Mouse (Mus musculus) liver, adult 2 months (tissue): ENCODE measurements around the gene Pde4d. TPM values are rescaled to one million over a fixed set of nuclear protein-coding genes. Genes with fewer than 3 reads are reported as not detected.

Experiments
- DNase-seq: peaks from one replicate; pipeline ENCODE4 v3.0.0-alpha.2; 2011; ENCODE audit warnings: low read depth, low spot score; ENCODE audit errors: extremely low read depth
- H3K27ac ChIP-seq: fragments of 200-500 bp; replicated peaks from 2 replicates; pipeline ENCODE4 v1.5.1; 2012; ENCODE audit warnings: low read depth, mild to moderate bottlenecking, control low read depth, inconsistent platforms, low read length; ENCODE audit not compliant: insufficient read depth
- H3K27me3 ChIP-seq: fragments of 200-500 bp; 2 replicates; pipeline ENCODE4 v1.6.1; 2012; ENCODE audit warnings: mild to moderate bottlenecking, moderate library complexity, low read length, inconsistent platforms; ENCODE audit not compliant: control insufficient read depth, insufficient read depth
- H3K36me3 ChIP-seq: fragments of 200-500 bp; 2 replicates; pipeline ENCODE4 v1.6.1; 2012; ENCODE audit warnings: low read length, inconsistent platforms; ENCODE audit not compliant: control insufficient read depth, insufficient read depth
- H3K4me1 ChIP-seq: fragments of 200-500 bp; 2 replicates; pipeline ENCODE4 v1.6.1; 2011; ENCODE audit warnings: low read length; ENCODE audit not compliant: control insufficient read depth, insufficient read depth
- H3K4me3 ChIP-seq: fragments of 200-500 bp; 2 replicates; pipeline ENCODE4 v1.5.1; 2011; ENCODE audit warnings: low read depth, mild to moderate bottlenecking, control low read depth, low read length, moderate library complexity; ENCODE audit not compliant: insufficient read depth
- H3K79me2 ChIP-seq: fragments of 200-500 bp; 2 replicates; pipeline ENCODE4 v1.6.1; 2012; ENCODE audit warnings: inconsistent platforms, mild to moderate bottlenecking, low read length, moderate library complexity; ENCODE audit not compliant: control insufficient read depth, insufficient read depth
- H3K9ac ChIP-seq: fragments of 200-500 bp; 2 replicates; pipeline ENCODE4 v1.6.1; 2012; ENCODE audit warnings: low read depth, mild to moderate bottlenecking, control low read depth, inconsistent platforms, low read length
- CTCF ChIP-seq: fragments of 200-500 bp; IDR thresholded peaks from 2 replicates; pipeline ENCODE4 v1.5.1; 2011; ENCODE audit warnings: low read depth, low read length, control low read depth
- POLR2A ChIP-seq: fragments of 200-500 bp; IDR thresholded peaks from 2 replicates; pipeline ENCODE4 v1.6.1; 2011; ENCODE audit warnings: low read length, control low read depth; ENCODE audit not compliant: insufficient read depth; ENCODE audit errors: extremely low read depth
- WGBS: fragments of 180-500 bp; shearing (Covaris S2); methylation state at CpG from one replicate; pipeline ENCODE4 v1.1.7; 2018; 5-methylcytosine and 5-hydroxymethylcytosine counted together
- polyA plus RNA-seq: library from polyadenylated mRNA; depleted of rRNA; stranded (reverse); fragments of >200 nt; gene quantifications from 2 replicates; pipeline ENCODE4 v1.2.3, GENCODE M21; 2012
- total RNA-seq: library from RNA; depleted of rRNA; stranded (reverse); fragments of >200 nt; gene quantifications from 2 replicates; pipeline ENCODE4 v1.2.3, GENCODE M21; 2014

Pde4d gene
- total and polyA plus RNA-seq, 2 experiments: 2.3 to 13.6 TPM

GRCm38 (mm10) chr13:108552995-108553394 lies 103.2 kb downstream of the Pde4d start:
- H3K4me1 ChIP-seq: no peaks in the 10 kb centered on the region
- no peak overlapping the region for H3K27ac ChIP-seq
- no peaks in the 10 kb centered on the region for H3K36me3 ChIP-seq
- H3K4me3 ChIP-seq: no peak overlapping the region
- H3K9ac ChIP-seq: no peak overlapping the region
- DNase-seq: no peak
- H3K79me2 ChIP-seq: no peaks in the 10 kb centered on the region
- WGBS: 71% methylated on average over 5 of the region's 5 CpGs
- TF ChIP-seq POLR2A: no peak
- TF ChIP-seq CTCF: no peak
- H3K27me3 ChIP-seq: no peaks in the 10 kb centered on the region

GRCm38 (mm10) chr13:108554901-108555300 lies 105.2 kb downstream of the Pde4d start:
- Histone ChIP-seq H3K9ac (no peak overlapping the region), H3K27ac (no peak overlapping the region), H3K4me3 (no peak overlapping the region), H3K79me2 (no peaks in the 10 kb centered on the region), H3K4me1 (no peaks in the 10 kb centered on the region), H3K36me3 (no peaks in the 10 kb centered on the region), H3K27me3 (no peaks in the 10 kb centered on the region)
- DNase-seq: peak; percentile 14
- TF ChIP-seq POLR2A (no peak), CTCF (no peak)

GRCm38 (mm10) chr13:108596938-108597337 lies 147.2 kb downstream of the Pde4d start:
- 62% methylated on average over 3 of the region's 3 CpGs for WGBS
- H3K9ac ChIP-seq: no peak overlapping the region
- H3K27me3 ChIP-seq: no peaks in the 10 kb centered on the region
- DNase-seq: no peak
- no peaks in the 10 kb centered on the region for H3K4me1 ChIP-seq
- H3K36me3 ChIP-seq: no peaks in the 10 kb centered on the region
- H3K4me3 ChIP-seq: no peak overlapping the region
- no peaks in the 10 kb centered on the region for H3K79me2 ChIP-seq
- no peak for TF ChIP-seq POLR2A
- no peak for TF ChIP-seq CTCF
- H3K27ac ChIP-seq: no peak overlapping the region

GRCm38 (mm10) chr13:108598673-108599072 lies 148.9 kb downstream of the Pde4d start:
- no peak overlapping the region for H3K9ac ChIP-seq
- H3K27me3 ChIP-seq: no peaks in the 10 kb centered on the region
- TF ChIP-seq POLR2A (no peak), CTCF (no peak)
- H3K27ac ChIP-seq: no peak overlapping the region
- WGBS: 82% methylated on average over 3 of the region's 3 CpGs
- H3K79me2 ChIP-seq: no peaks in the 10 kb centered on the region
- H3K36me3 ChIP-seq: no peaks in the 10 kb centered on the region
- H3K4me3 ChIP-seq: no peak overlapping the region
- no peak for DNase-seq
- H3K4me1 ChIP-seq: no peaks in the 10 kb centered on the region

- Histone ChIP-seq H3K27ac (no peak overlapping the region), H3K79me2 (no peaks in the 10 kb centered on the region), H3K27me3 (no peaks in the 10 kb centered on the region), H3K9ac (no peak overlapping the region), H3K4me1 (no peaks in the 10 kb centered on the region), H3K36me3 (no peaks in the 10 kb centered on the region), H3K4me3 (no peak overlapping the region)
- WGBS: 69% methylated on average over 6 of the region's 6 CpGs
- TF ChIP-seq CTCF (no peak), POLR2A (no peak)
- DNase-seq: no peak
Observed at GRCm38 (mm10) chr13:108599186-108599900, 149.6 kb downstream of the Pde4d start.

- H3K79me2 ChIP-seq: no peaks in the 10 kb centered on the region
- H3K4me1 ChIP-seq: no peaks in the 10 kb centered on the region
- no peak overlapping the region for H3K9ac ChIP-seq
- DNase-seq: no peak
- no peak overlapping the region for H3K4me3 ChIP-seq
- H3K27me3 ChIP-seq: no peaks in the 10 kb centered on the region
- no peaks in the 10 kb centered on the region for H3K36me3 ChIP-seq
- H3K27ac ChIP-seq: no peak overlapping the region
- WGBS: 100% methylated on average over 2 of the region's 2 CpGs
- TF ChIP-seq POLR2A (no peak), CTCF (no peak)
Observed at GRCm38 (mm10) chr13:108601021-108601420, 151.3 kb downstream of the Pde4d start.
